Mouse (Mus musculus) lung, embryonic 16.5 days (tissue): ENCODE measurements around the gene Plch1. TPM values are rescaled to one million over a fixed set of nuclear protein-coding genes. Genes with fewer than 3 reads are reported as not detected.

Experiments used
- ATAC-seq: fragments of 200-750 bp; cut with Nextera tagmentation; 2 replicates; pipeline ENCODE4 v1.8.0; 2017; ENCODE audit warnings: low read depth, mild to moderate bottlenecking, moderate library complexity
- H3K27ac ChIP-seq: fragments of 300-500 bp; sonication (generic); 2 replicates; pipeline ENCODE4 v1.5.1; 2014; ENCODE audit warnings: mild to moderate bottlenecking, control low read depth, low read length
- H3K27me3 ChIP-seq: fragments of 300-500 bp; sonication (generic); 2 replicates; pipeline ENCODE4 v1.6.1; 2014; ENCODE audit warnings: low read depth, low read length, mixed read lengths; ENCODE audit not compliant: control insufficient read depth, insufficient read depth
- H3K36me3 ChIP-seq: fragments of 300-500 bp; sonication (generic); 2 replicates; pipeline ENCODE4 v1.6.1; 2014; ENCODE audit warnings: low read length; ENCODE audit not compliant: control insufficient read depth, insufficient read depth
- H3K4me1 ChIP-seq: fragments of 300-500 bp; sonication (generic); replicated peaks from 2 replicates; pipeline ENCODE4 v1.6.1; 2014; ENCODE audit warnings: low read length, mixed read lengths; ENCODE audit not compliant: control insufficient read depth, insufficient read depth
- H3K4me2 ChIP-seq: fragments of 300-500 bp; sonication (generic); 2 replicates; pipeline ENCODE4 v1.6.1; 2014; ENCODE audit warnings: low read depth, low read length, control low read depth
- H3K4me3 ChIP-seq: fragments of 300-500 bp; sonication (generic); 2 replicates; pipeline ENCODE4 v1.5.1; 2014; ENCODE audit warnings: mild to moderate bottlenecking, low read length, control low read depth
- H3K9ac ChIP-seq: fragments of 300-500 bp; sonication (generic); 2 replicates; pipeline ENCODE4 v1.6.1; 2014; ENCODE audit warnings: low read length, control low read depth
- H3K9me3 ChIP-seq: fragments of 300-500 bp; sonication (generic); 2 replicates; pipeline ENCODE4 v1.6.1; 2016; ENCODE audit warnings: low read length; ENCODE audit not compliant: control insufficient read depth
- WGBS: fragments of 180-500 bp; shearing (Covaris S2); extraction: QIAGEN DNeasy Blood & Tissue Kit; methylation state at CpG from one replicate; pipeline ENCODE4 v1.1.7; 2014; 5-methylcytosine and 5-hydroxymethylcytosine counted together
- polyA plus RNA-seq: library from polyadenylated mRNA; unstranded; fragments of >200 nt; fragmentation: Nextera tagmentation; extraction: Ambion mirVana; gene quantifications from 2 replicates; pipeline ENCODE4 v1.2.1, GENCODE M21; 2015

Gene Plch1
- polyA plus RNA-seq, 1 experiment from 2014 or later, result 5.4 TPM

DNA sequence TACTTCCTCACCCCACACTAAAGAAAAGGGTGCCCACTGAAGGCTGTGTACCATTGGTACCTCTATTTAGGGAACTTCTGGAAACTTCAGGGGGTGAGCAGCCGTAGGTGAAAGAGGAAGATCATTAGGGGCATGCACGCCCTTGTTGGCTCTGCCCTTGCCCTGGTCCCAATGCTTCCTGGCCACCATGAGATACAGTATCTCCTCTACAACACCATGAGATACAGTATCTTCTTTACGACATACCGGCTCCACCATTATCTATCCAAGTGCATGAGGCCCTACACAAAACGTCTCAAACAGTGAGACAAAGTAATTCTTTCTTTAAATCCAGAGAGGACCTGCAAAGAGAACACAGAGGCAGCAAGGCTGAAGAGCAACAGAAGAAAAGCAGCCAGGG is 98.6 kb downstream of the Plch1 start:
- Histone ChIP-seq H3K9ac (no peak overlapping the region), H3K27me3 (no peaks in the 10 kb centered on the region), H3K27ac (no peak overlapping the region), H3K4me1 (no peaks in the 10 kb centered on the region), H3K36me3 (no peaks in the 10 kb centered on the region), H3K9me3 (no peaks in the 10 kb centered on the region), H3K4me2 (no peak overlapping the region), H3K4me3 (no peak overlapping the region)
- no peak for ATAC-seq
- WGBS, result 78% methylated on average over 5 of the region's 5 CpGs

DNA sequence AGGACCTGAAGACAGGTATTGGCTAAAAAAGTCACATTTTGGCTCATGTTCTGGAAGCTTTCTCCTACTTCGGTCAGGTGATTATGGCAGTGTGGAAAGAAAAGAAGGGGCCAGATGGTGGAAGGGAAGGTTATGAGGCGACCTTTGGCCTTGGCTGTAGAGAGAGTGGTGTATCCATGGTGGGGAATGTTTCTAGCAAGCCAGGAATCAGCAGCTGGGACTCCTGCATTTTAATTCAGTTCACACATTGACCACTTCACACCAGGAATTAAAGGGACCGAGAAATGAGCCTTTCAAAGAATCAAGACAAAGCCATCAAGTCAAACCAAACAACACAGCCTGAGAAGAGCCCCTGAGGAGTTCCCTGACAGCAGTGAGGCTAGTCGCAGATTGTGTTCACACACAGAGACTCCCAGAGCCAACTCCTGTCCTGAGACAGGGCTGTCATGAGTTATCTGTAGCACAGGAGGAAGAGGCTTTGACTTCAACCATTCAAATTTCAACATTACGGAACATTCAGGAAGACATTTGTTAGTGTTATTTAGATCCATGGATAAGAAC is 112.4 kb downstream of the Plch1 start:
- WGBS, result 48% methylated on average over 5 of the region's 5 CpGs

DNA sequence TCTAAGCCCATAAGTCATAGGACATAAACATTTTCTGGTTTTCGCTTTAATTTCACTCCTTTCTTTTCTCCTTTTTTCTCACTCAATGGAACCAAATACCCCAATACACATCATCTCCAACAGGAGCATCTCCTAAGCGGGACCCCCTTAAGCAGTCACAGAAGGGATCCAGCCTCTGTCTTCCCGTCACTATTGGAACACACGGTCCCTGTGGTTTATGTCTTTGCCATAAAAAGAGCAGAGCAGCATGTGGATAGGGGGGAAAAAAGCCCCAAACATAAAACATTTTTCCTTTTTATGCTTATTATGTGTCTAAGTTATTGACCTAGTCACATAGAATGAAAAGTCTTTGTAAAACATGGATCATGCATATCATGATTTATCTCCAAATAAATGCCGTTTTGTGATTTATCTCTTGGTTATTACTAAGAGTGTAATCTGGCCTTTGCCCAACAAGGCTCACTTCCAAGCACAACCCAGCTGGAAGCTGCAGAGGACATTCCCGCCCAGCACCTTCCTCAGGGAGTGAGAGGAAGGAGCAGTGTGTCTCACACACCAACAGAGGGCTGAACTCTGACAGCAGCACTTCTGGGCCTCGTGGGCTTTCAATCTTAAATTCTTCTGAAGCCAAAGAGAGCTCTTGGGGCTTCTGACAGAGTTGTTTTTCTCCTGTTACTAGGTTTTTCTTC is 126.5 kb downstream of the Plch1 start:
- H3K36me3 ChIP-seq, result no peaks in the 10 kb centered on the region
- no peaks in the 10 kb centered on the region for H3K27me3 ChIP-seq
- no peak overlapping the region for H3K27ac ChIP-seq
- H3K4me3 ChIP-seq, result no peak overlapping the region
- ATAC-seq, result no peak
- H3K9ac ChIP-seq, result no peak overlapping the region
- H3K4me1 ChIP-seq, result no peaks in the 10 kb centered on the region
- no peaks in the 10 kb centered on the region for H3K9me3 ChIP-seq
- H3K4me2 ChIP-seq, result no peak overlapping the region
- WGBS, result 55% methylated on average over 7 of the region's 7 CpGs

More for the DNA sequence above, 112.4 kb downstream of the Plch1 start:
- no peak overlapping the region for H3K4me3 ChIP-seq
- H3K9ac ChIP-seq, result no peak overlapping the region
- no peak for ATAC-seq
- no peak overlapping the region for H3K4me2 ChIP-seq
- no peaks in the 10 kb centered on the region for H3K36me3 ChIP-seq
- H3K27ac ChIP-seq, result no peak overlapping the region
- H3K9me3 ChIP-seq, result no peaks in the 10 kb centered on the region
- H3K27me3 ChIP-seq, result no peaks in the 10 kb centered on the region
- H3K4me1 ChIP-seq, result no peaks in the 10 kb centered on the region

DNA sequence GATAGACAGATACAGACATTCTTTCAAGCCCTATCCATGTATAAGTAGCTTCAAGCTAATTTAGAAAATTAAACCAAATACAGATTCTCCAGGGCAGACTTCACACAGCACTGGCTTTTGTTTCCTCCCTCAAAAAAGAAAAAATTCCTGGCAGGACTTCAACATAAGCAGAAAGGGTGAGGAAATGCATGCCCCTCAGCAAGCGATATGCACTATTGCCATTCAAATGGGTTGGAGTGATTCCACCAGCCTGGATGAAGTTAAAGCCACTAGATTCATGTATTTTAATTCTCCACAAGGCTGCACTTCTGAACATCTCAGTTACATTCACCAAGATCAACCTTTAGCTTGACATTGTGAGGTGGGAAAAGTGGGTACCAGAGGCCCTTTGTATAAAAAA is 138.5 kb downstream of the Plch1 start:
- Histone ChIP-seq H3K9ac (no peak overlapping the region), H3K4me3 (no peak overlapping the region), H3K27me3 (no peaks in the 10 kb centered on the region), H3K36me3 (no peaks in the 10 kb centered on the region), H3K4me2 (no peak overlapping the region), H3K27ac (no peak overlapping the region), H3K4me1 (no peaks in the 10 kb centered on the region), H3K9me3 (no peaks in the 10 kb centered on the region)
- ATAC-seq, result no peak
- WGBS, result 73% methylated on average over 1 of the region's 1 CpGs

DNA sequence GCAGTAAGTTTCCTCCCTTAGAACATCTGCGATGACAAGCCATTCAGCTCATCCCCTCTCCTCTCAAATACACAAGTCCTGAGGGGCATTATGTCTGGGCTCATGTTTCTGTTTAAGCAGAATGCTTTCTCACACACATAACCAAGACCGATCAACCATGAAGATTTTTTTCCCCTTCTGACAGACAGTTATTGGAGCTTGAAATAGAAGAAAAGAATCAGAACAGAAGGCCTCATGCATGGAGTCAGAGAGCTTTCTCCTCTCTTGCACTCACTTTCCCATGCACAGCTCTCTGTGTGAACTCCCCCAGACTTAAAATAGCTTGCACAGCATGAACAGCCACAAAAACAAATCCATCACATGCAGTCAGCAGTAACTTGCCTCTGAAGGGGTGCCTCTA is 159.2 kb downstream of the Plch1 start:
- no peak overlapping the region for H3K27ac ChIP-seq
- whole genome bisulfite sequencing, result 72% methylated on average over 2 of the region's 2 CpGs
- no peaks in the 10 kb centered on the region for H3K9me3 ChIP-seq
- no peak overlapping the region for H3K9ac ChIP-seq
- H3K4me3 ChIP-seq, result no peak overlapping the region
- H3K4me2 ChIP-seq, result no peak overlapping the region
- no peaks in the 10 kb centered on the region for H3K27me3 ChIP-seq
- no peaks in the 10 kb centered on the region for H3K4me1 ChIP-seq
- ATAC-seq, result no peak
- H3K36me3 ChIP-seq, result no peaks in the 10 kb centered on the region

DNA sequence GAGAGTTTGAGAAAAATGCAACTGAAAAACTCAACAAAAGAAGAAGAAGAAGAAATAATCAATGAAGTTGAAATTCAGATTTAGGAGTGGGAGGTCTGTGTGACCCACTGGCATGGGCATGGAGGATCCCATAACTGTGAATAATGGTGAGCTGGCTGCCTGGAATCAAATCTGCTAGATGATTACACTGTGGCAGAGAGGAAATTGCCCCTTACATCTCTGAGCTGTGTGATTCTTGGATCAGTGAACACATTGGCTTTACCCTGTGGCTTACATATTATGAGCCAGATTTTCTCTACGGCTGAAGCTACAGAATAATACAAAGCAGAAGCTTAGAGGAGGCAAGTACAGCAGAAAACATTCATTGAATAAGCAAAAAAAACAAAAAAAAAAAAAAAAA is 170.9 kb downstream of the Plch1 start:
- Histone ChIP-seq H3K4me2 (no peak overlapping the region), H3K9ac (no peak overlapping the region), H3K27ac (no peak overlapping the region), H3K36me3 (no peaks in the 10 kb centered on the region), H3K4me1 (no peaks in the 10 kb centered on the region), H3K4me3 (no peak overlapping the region), H3K27me3 (no peaks in the 10 kb centered on the region), H3K9me3 (no peaks in the 10 kb centered on the region)
- no peak for ATAC-seq
- 91% methylated on average over 1 of the region's 1 CpGs for WGBS

DNA sequence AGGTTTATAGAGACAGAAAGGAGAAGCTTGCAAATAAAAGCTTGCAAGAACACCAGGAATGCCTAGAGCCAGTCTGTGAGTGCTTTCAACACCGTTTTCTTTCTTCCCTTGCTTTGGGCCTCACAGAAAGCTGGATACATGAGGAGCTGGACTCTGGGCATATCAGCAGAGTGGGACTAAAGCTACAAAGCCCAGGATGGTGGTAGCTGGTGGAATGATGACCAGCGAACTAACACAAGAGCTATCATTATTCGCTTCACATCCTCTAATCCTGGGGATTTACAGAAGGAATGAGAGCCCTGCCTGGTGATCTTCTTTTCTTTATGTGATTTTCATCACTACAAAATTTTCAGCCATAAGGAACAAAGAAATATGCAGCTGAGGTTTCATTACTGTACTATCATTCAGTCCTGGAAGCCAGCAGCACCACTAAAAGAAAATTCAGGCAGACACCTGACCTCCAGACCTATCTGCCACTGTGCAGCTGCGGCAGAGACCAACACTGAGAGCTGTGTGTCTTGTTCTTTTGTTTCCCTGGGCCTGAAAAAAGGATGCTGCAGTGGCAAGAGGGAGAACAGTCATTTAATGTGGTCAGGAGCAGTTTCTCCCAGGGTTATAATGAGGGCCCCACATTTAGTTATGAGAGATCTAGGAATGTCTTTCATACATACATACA is 172.5 kb downstream of the Plch1 start:
- Histone ChIP-seq H3K27me3 (no peaks in the 10 kb centered on the region), H3K27ac (no peak overlapping the region), H3K4me2 (no peak overlapping the region), H3K4me1 (no peaks in the 10 kb centered on the region), H3K9ac (no peak overlapping the region), H3K4me3 (no peak overlapping the region), H3K36me3 (no peaks in the 10 kb centered on the region), H3K9me3 (no peaks in the 10 kb centered on the region)
- ATAC-seq, result no peak
- 79% methylated on average over 4 of the region's 4 CpGs for WGBS

DNA sequence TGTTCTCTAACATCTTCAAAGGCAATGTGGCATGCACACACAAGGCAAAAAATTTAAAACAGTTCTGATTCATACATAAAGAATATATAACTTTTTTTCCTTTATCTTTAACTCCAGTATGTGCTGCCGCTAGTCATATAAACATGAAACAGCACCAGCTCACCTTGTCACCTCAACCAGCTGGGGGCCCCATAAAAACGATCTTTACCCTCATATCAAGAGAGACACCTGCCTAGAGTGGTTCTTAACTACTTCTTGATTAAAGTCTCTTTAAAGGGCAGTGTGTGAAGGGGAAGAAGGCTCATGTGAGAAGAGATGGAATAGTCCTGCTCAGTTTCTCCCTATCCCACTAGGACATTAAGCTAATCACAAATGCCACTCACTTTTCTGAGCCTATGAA is 205.6 kb downstream of the Plch1 start:
- H3K36me3 ChIP-seq, result no peaks in the 10 kb centered on the region
- no peak for ATAC-seq
- no peaks in the 10 kb centered on the region for H3K27me3 ChIP-seq

DNA sequence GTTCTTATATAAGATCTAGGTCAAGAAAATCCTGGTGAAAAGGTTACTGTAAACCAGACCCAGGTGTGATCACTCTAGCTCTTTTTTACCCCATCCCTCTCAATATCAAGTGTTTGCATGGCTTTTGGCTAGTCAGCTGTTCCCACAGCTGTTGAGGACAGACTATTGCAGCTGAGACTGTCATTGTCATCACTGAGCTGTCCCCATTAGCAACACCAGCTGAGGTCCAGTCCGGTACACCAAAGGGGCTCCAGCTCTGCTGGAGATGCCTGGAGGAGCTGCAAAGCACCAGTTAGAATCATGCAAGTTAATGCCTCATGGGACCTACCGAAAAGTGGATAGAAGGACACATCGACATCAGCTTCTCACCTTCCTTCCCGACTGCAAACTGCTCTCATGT is 206.5 kb downstream of the Plch1 start:
- no peaks in the 10 kb centered on the region for H3K9me3 ChIP-seq
- no peak for ATAC-seq
- no peaks in the 10 kb centered on the region for H3K4me1 ChIP-seq
- no peak overlapping the region for H3K9ac ChIP-seq
- no peaks in the 10 kb centered on the region for H3K36me3 ChIP-seq
- H3K4me2 ChIP-seq, result no peak overlapping the region
- 73% methylated on average over 4 of the region's 4 CpGs for WGBS
- no peak overlapping the region for H3K4me3 ChIP-seq
- no peaks in the 10 kb centered on the region for H3K27me3 ChIP-seq
- H3K27ac ChIP-seq, result no peak overlapping the region

More for the DNA sequence above, 205.6 kb downstream of the Plch1 start:
- H3K9me3 ChIP-seq, result no peaks in the 10 kb centered on the region
- H3K4me3 ChIP-seq, result no peak overlapping the region
- no peak overlapping the region for H3K9ac ChIP-seq
- H3K4me1 ChIP-seq, result no peaks in the 10 kb centered on the region
- WGBS, result 53% methylated on average over 2 of the region's 2 CpGs
- no peak overlapping the region for H3K4me2 ChIP-seq
- H3K27ac ChIP-seq, result no peak overlapping the region
